Mouse (Mus musculus) E14TG2a.4 (cell line): Measurements from ENCODE around the gene Ehbp1.

Experiments
- H3K27me3 ChIP-seq: 2 replicates; pipeline ENCODE4 v1.6.1; 2014; ENCODE audit warnings: low read length, control low read depth; ENCODE audit not compliant: insufficient read depth
- H3K36me3 ChIP-seq: 2 replicates; pipeline ENCODE4 v1.6.1; 2014; ENCODE audit warnings: low read length, control low read depth; ENCODE audit not compliant: insufficient read depth
- H3K4me1 ChIP-seq: replicated peaks from 2 replicates; pipeline ENCODE4 v1.6.1; 2014; ENCODE audit warnings: low read depth, low read length, control low read depth
- H3K4me3 ChIP-seq: replicated peaks from 2 replicates; pipeline ENCODE4 v1.5.1; 2014; ENCODE audit warnings: mild to moderate bottlenecking, low read length
- H3K9me3 ChIP-seq: 2 replicates; pipeline ENCODE4 v1.6.1; 2014; ENCODE audit warnings: low read length, control low read depth
- CTCF ChIP-seq: conservative IDR thresholded peaks from 2 replicates; pipeline ENCODE4 v1.5.1; 2014; ENCODE audit warnings: low read length
- NANOG ChIP-seq: IDR thresholded peaks from 2 replicates; pipeline ENCODE4 v1.6.1; 2014; ENCODE audit warnings: borderline replicate concordance, low read length, mixed read lengths
- POU5F1 ChIP-seq: IDR thresholded peaks from 2 replicates; pipeline ENCODE4 v1.6.1; 2014; ENCODE audit warnings: low read length, borderline replicate concordance

Gene Ehbp1

DNA sequence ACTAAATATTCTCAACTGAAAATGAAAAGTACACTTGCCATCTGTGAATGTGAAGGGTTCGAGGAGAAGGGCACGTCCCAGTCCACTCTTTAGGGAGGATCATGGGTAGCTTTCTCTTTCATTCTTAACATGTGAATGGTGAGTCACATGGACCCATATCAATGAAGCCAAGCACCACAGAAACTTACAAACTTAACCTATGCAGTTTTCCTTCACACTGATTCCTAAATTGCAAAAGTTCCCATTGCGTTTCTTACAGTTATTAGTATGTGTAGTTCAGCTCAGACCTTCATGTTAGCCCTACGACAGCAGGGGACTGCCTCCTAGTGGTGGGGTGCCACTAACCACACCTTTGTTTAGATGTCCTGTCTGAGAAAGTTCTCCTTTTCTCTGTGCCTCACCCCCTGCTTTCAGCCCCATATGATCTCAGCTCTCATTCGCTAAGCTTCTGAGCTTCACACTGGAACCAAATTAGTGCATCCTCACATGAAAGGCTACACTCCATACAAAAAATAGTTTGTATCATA, 368.0 kb downstream of the Ehbp1 start:
- H3K4me1 ChIP-seq = no peaks in the 10 kb centered on the region
- H3K27me3 ChIP-seq = 0 out of 2 replicates have a peak, but pooled peaks cover 2% of the 10 kb centered on the region
- H3K4me3 ChIP-seq = no peak overlapping the region
- no peaks in the 10 kb centered on the region for H3K36me3 ChIP-seq
- no peaks in the 10 kb centered on the region for H3K9me3 ChIP-seq
- no peak for TF ChIP-seq POU5F1
- TF ChIP-seq CTCF = 0 out of 2 replicates have a peak, but pooled peaks have one; percentile 20

DNA sequence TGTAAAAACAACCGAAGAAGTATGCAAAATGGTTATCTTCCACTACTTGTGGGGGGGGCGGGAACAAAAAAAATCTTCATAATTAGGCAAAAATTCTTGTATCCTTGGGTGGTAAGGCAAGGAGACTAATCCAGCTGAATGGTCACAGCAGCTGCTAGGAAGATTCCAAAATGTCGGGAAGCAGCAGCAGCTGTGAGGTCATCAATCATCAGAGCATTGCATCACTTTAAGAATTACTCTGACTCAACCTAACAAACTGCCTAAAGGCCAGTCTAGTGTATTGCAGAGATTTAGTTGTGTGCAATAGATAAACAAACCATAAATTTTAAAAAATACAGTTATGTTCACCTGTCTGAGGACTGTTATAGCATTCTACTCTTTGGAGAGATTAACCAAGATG, 368.5 kb downstream of the Ehbp1 start:
- no peaks in the 10 kb centered on the region for H3K4me1 ChIP-seq
- 0 out of 2 replicates have a peak, but pooled peaks cover 2% of the 10 kb centered on the region for H3K27me3 ChIP-seq

GRCm38 (mm10) chr11:21968922-21969321, 373.2 kb downstream of the Ehbp1 start:
- no peaks in the 10 kb centered on the region for H3K9me3 ChIP-seq
- no peaks in the 10 kb centered on the region for H3K27me3 ChIP-seq
- no peak for TF ChIP-seq NANOG
- no peak for TF ChIP-seq POU5F1
- no peak for TF ChIP-seq CTCF
- no peaks in the 10 kb centered on the region for H3K36me3 ChIP-seq
- H3K4me3 ChIP-seq = no peak overlapping the region
- no peaks in the 10 kb centered on the region for H3K4me1 ChIP-seq

More for the DNA sequence above, 368.5 kb downstream of the Ehbp1 start:
- TF ChIP-seq NANOG (no peak), POU5F1 (no peak), CTCF (no peak)
- Histone ChIP-seq H3K4me3 (no peak overlapping the region), H3K36me3 (no peaks in the 10 kb centered on the region), H3K9me3 (no peaks in the 10 kb centered on the region)
